Mouse (Mus musculus): ENCODE measurements around the gene Impdh1.

GRCm38 (mm10) chr6:29234272-29234671 is 18.1 kb upstream of the Impdh1 start:
- TF ChIP-seq CTCF (IDR thresholded peaks at IDR 0.05; ENCODE audit: extremely low read depth, insufficient read depth, low read length) (peak; percentile 52), POLR2A (IDR thresholded peaks at IDR 0.05; ENCODE audit: extremely low read depth, insufficient read depth, low read length) (no peak)

Data from cortical plate, adult 2 months (tissue).